9 mouse cellular contexts compared by ENCODE assay signal in the genomic region with DNA sequence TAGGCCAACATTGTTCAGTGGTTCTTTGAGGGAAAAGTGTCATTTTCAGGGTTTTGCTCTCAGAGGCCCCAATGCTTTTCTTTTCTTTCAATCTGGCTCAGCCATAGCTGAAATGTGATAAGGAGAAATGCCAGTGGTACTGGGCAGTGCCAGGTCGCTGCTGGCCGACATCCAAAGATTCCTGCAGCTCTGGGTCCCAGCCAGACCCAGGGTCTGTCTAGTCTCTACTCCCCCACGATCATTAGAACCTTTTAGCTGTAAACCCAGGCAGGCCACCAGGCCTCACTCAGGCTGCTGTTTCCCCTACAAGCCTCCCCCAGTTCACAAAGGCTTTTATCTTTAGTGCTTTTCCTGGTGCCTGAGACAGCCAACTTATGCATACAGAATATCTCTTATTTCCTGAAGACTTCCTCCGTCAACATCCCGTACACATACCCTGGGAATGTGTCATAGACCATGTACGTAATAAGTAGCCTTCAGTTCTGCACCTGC. TPM values are rescaled to one million over a fixed set of nuclear protein-coding genes. Genes with fewer than 3 reads are reported as not detected.
A peak's percentile ranks its signal among the peaks of the same experiment; 100 is the strongest.
DNase-seq lines count a peak whose midpoint lies in the region; ATAC-seq lines count a peak whose summit lies in the region.
"Had no signal": no experiment of that assay in that cellular context is flagged by ENCODE, and none has a peak within 500 bp of the region (broad histone marks: within the 10 kb centered on the region; RNA-seq: fewer than 3 reads in every experiment).

No protein-coding gene starts in this region.

- peak; percentile 30 to 39 for DNase-seq in kidney, adult 8-10 months
- no peak for DNase-seq in kidney, adult 18-20 months
- DNase-seq in adrenal gland, adult 8-10 months, result peak; percentile 60
- peak; percentile 63 for DNase-seq in fibroblast of lung, adult 2 months (ENCODE audit: low read depth)
- DNase-seq in lung, postnatal 4 days, result peak; percentile 70 to 80
- no peak for DNase-seq in thymus, postnatal 10 days (ENCODE audit: low spot score in 2 of 2)
- no peak for DNase-seq in layer of hippocampus, postnatal 25 days (ENCODE audit: extremely low spot score in 1 of 2, low spot score in 1 of 2)

- peak; percentile 60; the same call in 1 of the 2 replicates for ATAC-seq in hindbrain, embryonic 16.5 days

- no peaks in the 10 kb centered on the region for H3K9me3 ChIP-seq in hindbrain, embryonic 16.5 days (ENCODE audit: control insufficient read depth, low read length)

- no peaks in the 10 kb centered on the region for H3K36me3 ChIP-seq in hindbrain, embryonic 16.5 days (ENCODE audit: control insufficient read depth, insufficient read depth, low read length)

- no peak overlapping the region for H3K4me2 ChIP-seq in hindbrain, embryonic 16.5 days (ENCODE audit: low read length)

- no peak overlapping the region for H3K4me3 ChIP-seq in hindbrain, embryonic 16.5 days (ENCODE audit: low read length)

- 58% methylated on average over 6 of the region's 6 CpGs for WGBS in hindbrain, embryonic 16.5 days

- no peak overlapping the region for H3K9ac ChIP-seq in hindbrain, embryonic 16.5 days (ENCODE audit: low read depth, low read length)

- H3K27ac ChIP-seq in hindbrain, embryonic 16.5 days (ENCODE audit: low read depth, low read length), result peak overlapping the region; percentile 31

- H3K4me1 ChIP-seq in hindbrain, embryonic 16.5 days (ENCODE audit: control insufficient read depth, insufficient read depth, low read depth, low read length), result peaks cover 19% of the 10 kb centered on the region

- no peaks in the 10 kb centered on the region for H3K27me3 ChIP-seq in hindbrain, embryonic 16.5 days (replicated peaks; ENCODE audit: control insufficient read depth, insufficient read depth, low read length)

RNA-seq across cellular contexts. Expression of gene C1qtnf9, which starts 26.4 kb away (rescaled TPM):
- 1 to 10 TPM; 2.3 to 6.0 (median 2.7) TPM for total RNA-seq in adrenal gland, adult 8-10 months (2022)
- polyA plus RNA-seq in hindbrain, embryonic 16.5 days (2015; fragmentation: Nextera tagmentation; extraction: Ambion mirVana), result 0.13 and 0.19 TPM in 2 replicates
- under 1 TPM; 0.31 to 0.42 TPM for total RNA-seq in layer of hippocampus, postnatal 25 days (2021)
- polyA plus RNA-seq: embryonic facial prominence, embryonic 11.5 days had no signal

RNA-seq across cellular contexts. Expression of gene Mipep, which starts 42.8 kb away (rescaled TPM):
- 10 to 100 TPM; 38.3 to 40.6 (median 40.1) TPM for total RNA-seq in adrenal gland, adult 8-10 months (2022)
- 20.0 and 20.8 TPM in 2 replicates for polyA plus RNA-seq in hindbrain, embryonic 16.5 days (2015; fragmentation: Nextera tagmentation; extraction: Ambion mirVana)
- 10 to 100 TPM; 30.1 to 31.9 TPM for total RNA-seq in layer of hippocampus, postnatal 25 days (2021)

Comparison
In these comparisons a context has a peak if more than half of its experiments do, and no peak if none do; other contexts are left out.
1. DNase-seq: peak in kidney, adult 8-10 months (2 of 2), adrenal gland, adult 8-10 months (single experiment), fibroblast of lung, adult 2 months (single experiment) and lung, postnatal 4 days (2 of 2); none in kidney, adult 18-20 months (single experiment), thymus, postnatal 10 days (0 of 2) and layer of hippocampus, postnatal 25 days (0 of 2).